Mouse (Mus musculus) MEL (cell line): Measurements from ENCODE around the gene Setd5.

Source experiments
- CHD2 ChIP-seq: IDR thresholded peaks from 2 replicates; pipeline ENCODE4 v1.6.1; 2011; ENCODE audit warnings: low read length, improper control_type of control experiment
- CTCF ChIP-seq, 3 experiments: IDR thresholded peaks in 2 of 3; conservative IDR thresholded peaks in 1 of 3; 2 replicates each; pipeline ENCODE4 v1.5.1; 2011 to 2012; ENCODE audit warnings: low read length in 3 of 3, low read depth in 2 of 3, mild to moderate bottlenecking in 2 of 3, improper control_type of control experiment in 1 of 3, inconsistent platforms in 1 of 3, mixed read lengths in 1 of 3, moderate library complexity in 1 of 3; ENCODE audit not compliant: control insufficient read depth in 1 of 3, insufficient read depth in 1 of 3, poor library complexity in 1 of 3, severe bottlenecking in 1 of 3
- E2F4 ChIP-seq: IDR thresholded peaks from 2 replicates; pipeline ENCODE4 v1.6.1; 2011; ENCODE audit warnings: low read depth, low read length, improper control_type of control experiment, borderline replicate concordance
- ELF1 ChIP-seq: IDR thresholded peaks from 2 replicates; pipeline ENCODE4 v1.6.1; 2014; ENCODE audit warnings: low read depth, mild to moderate bottlenecking, inconsistent platforms, low read length, improper control_type of control experiment, moderate library complexity
- MYC ChIP-seq: IDR thresholded peaks from 2 replicates; pipeline ENCODE4 v1.6.1; 2011; ENCODE audit warnings: low read depth, mild to moderate bottlenecking, low read length, improper control_type of control experiment, moderate library complexity
- POLR2A ChIP-seq, 2 experiments: IDR thresholded peaks; 2 replicates each; pipeline ENCODE4 v1.6.1; 2011 to 2012; ENCODE audit warnings: low read length in 2 of 2, mild to moderate bottlenecking in 2 of 2, control low read depth in 1 of 2, improper control_type of control experiment in 1 of 2, low read depth in 1 of 2, moderate library complexity in 1 of 2; ENCODE audit not compliant: control insufficient read depth in 1 of 2, insufficient read depth in 1 of 2, poor library complexity in 1 of 2
- RAD21 ChIP-seq: IDR thresholded peaks from 2 replicates; pipeline ENCODE4 v1.6.1; 2011; ENCODE audit warnings: mild to moderate bottlenecking, low read depth, low read length, improper control_type of control experiment
- TAL1 ChIP-seq: IDR thresholded peaks from 2 replicates; pipeline ENCODE4 v1.6.1; 2012; ENCODE audit warnings: mild to moderate bottlenecking, inconsistent platforms, low read length, moderate library complexity, mixed read lengths
- ZC3H11A ChIP-seq: IDR thresholded peaks from 2 replicates; pipeline ENCODE4 v1.6.1; 2012; ENCODE audit warnings: low read depth, mild to moderate bottlenecking, inconsistent platforms, low read length, improper control_type of control experiment

DNA sequence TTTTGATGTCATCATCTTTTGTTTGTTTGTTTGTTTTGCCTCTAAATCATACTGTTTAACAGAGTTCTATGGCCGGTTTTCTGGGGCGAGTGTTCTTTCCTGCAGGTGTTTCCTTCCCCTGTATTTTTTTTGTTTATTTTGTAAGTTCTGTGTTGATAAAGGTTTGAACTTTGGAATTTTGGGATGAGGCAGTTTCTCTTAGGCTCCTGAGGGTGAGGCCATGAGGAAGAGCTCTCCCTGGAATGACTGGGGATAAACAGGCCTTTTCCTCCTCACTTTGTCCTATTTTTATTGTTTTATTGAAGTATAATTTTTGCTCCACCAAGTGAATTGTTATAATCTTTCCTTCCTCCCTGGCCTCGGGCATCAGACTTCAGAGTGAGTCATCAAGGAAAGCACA, 24.2 kb upstream of the Setd5 start:
- TF ChIP-seq MYC (no peak), TAL1 (no peak), POLR2A (IDR thresholded peaks at IDR 0.05; ENCODE audit: control insufficient read depth in 1 of 2, insufficient read depth in 1 of 2, low read depth in 1 of 2, low read length in 2 of 2, poor library complexity in 1 of 2) (no peak), CTCF (IDR thresholded peaks at IDR 0.05 in 2 of 3, conservative IDR thresholded peaks at IDR 0.05 in 1 of 3; ENCODE audit: control insufficient read depth in 1 of 3, insufficient read depth in 1 of 3, low read depth in 2 of 3, low read length in 3 of 3, poor library complexity in 1 of 3, severe bottlenecking in 1 of 3) (no peak), ZC3H11A (no peak), E2F4 (no peak), CHD2 (no peak), ELF1 (no peak), RAD21 (no peak)
